Mouse (Mus musculus): ENCODE measurements around the gene Lad1.

Gene Lad1

GRCm38 (mm10) chr1:135818481-135819086 is at the start of gene Lad1:
Gene Lad1 (plus strand): TSS chr1:135818598.
- no peak for DNase-seq (ENCODE audit: low spot score in 2 of 2)

DNA sequence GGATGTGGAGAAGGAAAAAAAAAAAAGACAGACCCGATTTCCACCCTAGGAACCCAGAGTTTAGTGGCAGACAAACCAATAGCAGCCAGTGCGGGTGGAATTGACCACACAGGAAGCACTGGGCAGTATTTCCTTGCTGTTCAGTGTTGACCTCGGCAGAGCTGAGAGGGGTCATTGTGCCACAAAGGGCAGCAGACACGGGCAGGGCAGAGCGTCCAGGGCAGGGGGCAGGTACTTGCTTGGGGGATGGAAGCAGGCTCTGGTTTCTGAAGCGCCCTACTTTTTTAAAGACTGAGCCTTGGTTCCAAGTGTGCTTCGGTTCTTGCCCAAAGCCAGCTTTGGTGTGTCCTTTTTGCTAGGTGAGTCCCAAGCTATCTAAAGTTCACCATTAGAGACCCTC is 48.2 kb upstream of the Lad1 start:
- DNase-seq (ENCODE audit: low spot score in 2 of 2) = no peak

DNA sequence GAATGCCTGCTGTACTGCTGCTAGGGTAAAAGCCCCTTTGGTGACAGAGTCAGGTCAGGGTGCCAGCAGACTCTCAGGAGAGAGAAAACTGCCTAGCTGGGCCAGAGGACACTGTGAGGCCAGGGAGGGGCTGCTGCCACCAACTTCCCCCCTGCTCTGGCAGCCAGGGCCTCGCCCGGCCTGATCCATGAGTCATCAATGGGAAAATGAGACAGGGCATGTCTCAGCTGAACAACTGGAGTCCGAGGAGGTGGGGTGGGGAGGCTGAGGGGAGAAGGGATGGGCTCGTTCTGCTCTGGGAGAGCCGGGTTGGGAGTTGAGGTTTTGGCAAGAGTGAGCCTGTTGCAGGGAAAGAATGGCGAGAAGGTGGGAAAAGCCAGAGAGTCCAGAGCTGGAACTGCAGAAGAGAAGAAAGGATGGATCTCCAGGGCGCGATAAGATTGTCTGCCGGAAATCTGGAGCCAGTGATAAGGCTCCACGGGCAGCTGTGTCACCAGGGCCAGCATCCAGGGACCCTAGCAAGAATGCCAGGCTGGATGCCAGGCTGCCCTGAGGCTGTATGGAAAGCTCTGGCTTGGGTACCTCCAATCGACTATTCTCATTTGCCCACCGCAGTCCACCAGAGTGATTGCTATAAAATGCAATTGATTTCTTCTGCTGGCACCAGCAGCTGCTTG is 47.4 kb upstream of the Lad1 start:
- no peak for DNase-seq (ENCODE audit: low spot score in 2 of 2)

DNA sequence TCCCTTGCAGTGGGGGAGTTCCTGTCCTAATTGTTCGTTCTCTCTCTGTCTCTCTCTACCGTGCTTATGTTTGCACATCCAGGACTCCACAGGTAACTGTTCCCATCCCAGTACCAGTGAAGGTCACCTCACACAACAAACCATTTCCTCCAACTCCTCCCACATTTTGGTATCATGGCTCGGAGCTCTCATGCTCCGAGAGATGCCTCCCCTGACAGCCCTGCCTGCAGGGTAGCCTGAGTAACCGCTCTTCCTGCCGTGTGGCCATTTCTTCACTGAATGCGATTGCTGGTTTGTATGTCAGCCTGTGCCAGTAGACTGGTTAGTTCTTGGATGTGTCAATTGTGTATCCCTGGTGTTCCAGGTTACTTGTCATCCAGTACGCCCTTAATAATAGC is 46.8 kb upstream of the Lad1 start:
- DNase-seq (ENCODE audit: low spot score in 2 of 2) = no peak

- no peak for DNase-seq (ENCODE audit: low spot score in 2 of 2)
These were observed 41.8 kb upstream of the Lad1 start for GRCm38 (mm10) chr1:135776596-135776995.

- DNase-seq (ENCODE audit: low spot score in 2 of 2) = no peak
These were observed 41.4 kb upstream of the Lad1 start for GRCm38 (mm10) chr1:135777046-135777445.

DNA sequence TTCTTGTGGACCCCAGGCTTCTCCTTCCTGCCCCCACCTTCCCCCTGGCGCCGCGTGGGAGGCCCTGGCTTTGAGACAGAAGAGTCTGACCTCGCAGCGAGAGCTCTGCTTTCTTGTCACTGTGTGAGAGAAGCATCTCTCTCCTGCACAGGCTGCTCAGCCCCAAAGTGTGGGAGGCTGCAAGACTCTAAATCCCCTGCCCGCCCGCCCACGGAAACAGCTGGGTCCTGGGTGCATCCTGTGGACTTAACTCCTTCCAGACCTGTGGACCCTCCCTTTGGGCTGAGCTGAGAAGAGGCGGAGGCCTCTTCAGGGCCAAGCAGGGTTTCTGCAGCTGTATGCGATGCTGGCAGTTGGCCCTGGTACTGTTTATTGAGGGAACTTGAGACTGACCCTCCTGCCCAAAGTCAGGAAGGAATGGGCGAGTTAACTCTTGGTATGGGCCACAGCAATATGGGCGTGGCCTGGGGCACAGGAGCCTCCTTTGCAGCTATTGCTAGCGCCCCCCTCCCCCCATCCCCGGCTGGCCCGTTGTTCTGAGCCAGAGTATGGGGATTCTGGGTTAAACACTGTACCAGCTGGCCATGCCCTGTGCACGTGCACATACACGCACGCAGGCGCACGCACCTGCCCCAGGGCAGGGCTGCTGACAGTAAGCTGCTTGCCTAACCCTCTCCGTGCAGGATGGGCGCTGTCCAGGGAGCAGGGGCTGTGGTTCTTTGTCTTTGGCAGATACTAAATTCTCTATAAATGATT is 39.4 kb upstream of the Lad1 start, which contains the start of gene Tnni1:
Gene Tnni1 (plus strand): TSS at position 655 of the 756 bp plus-strand sequence.
- DNase-seq (ENCODE audit: low spot score in 2 of 2) = no peak

DNA sequence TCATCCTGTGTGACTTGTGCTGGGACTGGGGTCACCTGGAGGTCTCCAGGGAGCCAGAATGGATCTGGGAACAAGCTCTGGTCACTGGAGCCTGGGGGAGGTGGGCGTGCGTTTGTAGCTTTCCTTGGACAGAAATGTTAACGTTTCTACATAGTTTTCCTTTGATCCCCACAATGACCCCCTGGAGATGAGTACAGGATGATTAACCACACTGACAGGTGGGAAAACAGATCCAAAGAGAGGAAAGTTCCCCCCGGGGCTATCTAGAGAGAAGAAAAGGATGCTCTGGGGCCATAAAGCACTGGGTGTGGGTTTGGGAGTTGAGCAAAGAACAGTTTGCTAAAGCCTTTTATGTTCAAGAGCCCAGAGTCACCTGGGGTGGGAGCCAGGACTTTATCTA is 37.7 kb upstream of the Lad1 start:
- DNase-seq (ENCODE audit: low spot score in 2 of 2) = no peak

DNA sequence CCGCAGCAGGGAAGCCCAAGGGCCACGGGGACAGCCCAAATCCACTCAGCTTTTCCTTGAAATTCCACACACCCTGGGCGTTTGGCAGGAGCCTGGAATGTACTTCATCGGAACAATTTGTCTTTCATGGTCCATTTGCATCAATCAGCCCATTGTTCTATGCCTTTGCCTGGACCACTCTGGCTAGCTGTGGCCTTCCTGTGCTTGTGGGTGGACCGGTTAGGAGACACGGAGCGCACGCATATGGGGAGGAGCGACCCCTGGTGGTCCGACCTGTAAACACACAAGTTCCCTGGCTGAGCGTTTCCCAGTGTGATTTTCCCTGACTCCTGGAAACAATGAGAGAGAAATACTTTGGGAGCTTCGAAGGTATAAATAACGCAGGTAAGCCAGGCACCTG is 37.2 kb upstream of the Lad1 start:
- DNase-seq (ENCODE audit: low spot score in 2 of 2) = peak in 1 of 2 experiments; percentile 49

DNA sequence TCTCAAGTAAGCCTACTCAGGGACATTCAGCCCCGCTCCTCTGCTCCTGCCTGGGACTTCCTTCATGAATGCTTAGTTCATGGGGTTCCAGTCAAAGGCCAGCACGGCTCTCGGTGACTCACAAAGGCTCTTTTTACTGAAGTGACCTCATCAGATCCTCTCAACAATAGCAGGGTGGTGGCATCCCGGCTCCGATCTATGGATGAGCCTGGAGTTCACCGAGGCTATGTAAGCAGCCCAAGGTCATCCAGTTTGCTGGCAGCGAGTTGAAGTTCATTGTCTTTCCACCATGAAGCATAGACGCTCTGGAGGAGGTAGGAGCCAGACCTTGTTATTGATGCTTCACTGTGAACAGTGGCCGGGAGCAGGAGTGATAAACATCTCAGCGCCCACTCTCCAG is 35.6 kb upstream of the Lad1 start:
- no peak for DNase-seq (ENCODE audit: low spot score in 2 of 2)

DNA sequence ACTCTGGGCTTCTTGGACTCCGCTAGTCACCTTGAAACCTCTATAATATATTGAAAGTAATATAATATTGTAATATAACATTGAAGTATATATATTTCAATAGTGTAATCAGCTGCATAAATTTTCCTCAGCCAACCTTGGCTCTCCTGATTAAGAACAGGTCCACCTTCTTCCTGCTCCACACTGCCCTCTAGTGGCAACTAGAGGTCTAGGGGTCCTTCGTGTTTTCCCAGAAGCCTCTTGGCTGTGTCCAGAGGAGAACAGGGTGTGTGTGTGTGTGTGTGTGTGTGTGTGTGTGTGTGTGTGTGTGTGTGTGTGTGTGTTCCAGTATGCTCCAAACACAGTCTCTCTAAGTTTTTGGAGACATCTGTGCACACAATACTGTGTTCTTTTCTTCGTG is 30.6 kb upstream of the Lad1 start:
- DNase-seq (ENCODE audit: low spot score in 2 of 2) = peak; percentile 52 to 68

DNA sequence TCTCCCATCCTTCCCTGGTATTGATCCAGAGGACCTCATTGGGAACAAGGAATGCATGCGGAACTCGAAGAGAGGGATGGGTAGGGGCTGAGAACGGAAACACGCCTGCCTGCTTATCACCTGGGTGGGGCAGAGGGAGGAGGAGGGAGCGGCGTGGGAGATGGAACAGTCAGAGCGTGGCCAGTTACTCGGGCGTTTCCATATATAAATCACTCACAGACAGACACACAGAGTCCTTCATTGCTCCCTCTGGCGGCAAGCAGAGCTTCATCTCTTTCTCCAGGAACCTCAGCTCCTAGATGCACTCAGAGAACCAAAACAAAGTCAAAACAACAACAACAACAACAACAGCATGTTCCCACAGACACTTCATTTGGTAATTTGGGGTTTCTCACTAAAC is 29.7 kb upstream of the Lad1 start:
- peak; percentile 33 to 34 for DNase-seq (ENCODE audit: low spot score in 2 of 2)

- DNase-seq (ENCODE audit: low spot score in 2 of 2) = peak; percentile 45 to 58
These were observed 28.6 kb upstream of the Lad1 start for GRCm38 (mm10) chr1:135789815-135790214.

DNA sequence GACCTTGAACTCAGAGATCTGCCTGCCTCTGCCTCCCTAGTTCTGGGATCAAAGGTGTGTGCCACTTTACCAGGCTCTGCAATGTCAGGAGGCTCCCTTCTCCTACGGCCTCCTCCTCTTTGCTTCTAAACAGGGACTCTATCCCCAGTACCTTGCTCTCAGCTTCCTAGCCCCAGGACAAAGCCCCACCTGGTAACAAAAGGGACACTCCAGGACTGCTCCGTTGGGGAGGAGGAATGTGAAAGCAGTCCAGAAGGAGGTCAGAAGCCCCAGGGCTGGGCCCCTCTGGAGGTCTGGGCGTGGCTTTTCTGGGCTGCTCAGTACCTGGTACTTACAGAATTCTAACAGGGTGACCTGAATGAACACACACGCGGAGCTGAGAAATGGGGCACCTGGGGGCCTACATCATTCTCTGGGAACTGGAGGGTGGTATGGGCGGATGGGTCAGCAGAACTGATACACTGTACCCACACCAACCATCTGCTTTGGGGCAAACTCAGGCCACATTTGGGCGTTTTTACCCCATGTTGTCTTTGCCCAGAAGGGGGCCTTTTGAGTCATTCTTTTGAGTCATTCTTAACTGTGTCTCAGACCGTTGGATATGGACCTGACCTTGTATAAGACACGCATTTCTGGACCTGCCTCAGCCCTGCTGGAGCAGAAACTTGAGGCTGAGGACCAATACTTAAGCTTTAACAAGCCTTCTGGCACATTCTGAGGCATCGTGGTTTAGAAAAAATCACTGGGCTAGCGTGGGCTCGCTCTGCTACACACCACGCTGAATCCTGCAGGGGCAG is 26.1 kb upstream of the Lad1 start:
- no peak for DNase-seq (ENCODE audit: low spot score in 2 of 2)

GRCm38 (mm10) chr1:135793370-135794215 is 24.8 kb upstream of the Lad1 start:
- peak; percentile 12 to 22 for DNase-seq (ENCODE audit: low spot score in 2 of 2)

DNA sequence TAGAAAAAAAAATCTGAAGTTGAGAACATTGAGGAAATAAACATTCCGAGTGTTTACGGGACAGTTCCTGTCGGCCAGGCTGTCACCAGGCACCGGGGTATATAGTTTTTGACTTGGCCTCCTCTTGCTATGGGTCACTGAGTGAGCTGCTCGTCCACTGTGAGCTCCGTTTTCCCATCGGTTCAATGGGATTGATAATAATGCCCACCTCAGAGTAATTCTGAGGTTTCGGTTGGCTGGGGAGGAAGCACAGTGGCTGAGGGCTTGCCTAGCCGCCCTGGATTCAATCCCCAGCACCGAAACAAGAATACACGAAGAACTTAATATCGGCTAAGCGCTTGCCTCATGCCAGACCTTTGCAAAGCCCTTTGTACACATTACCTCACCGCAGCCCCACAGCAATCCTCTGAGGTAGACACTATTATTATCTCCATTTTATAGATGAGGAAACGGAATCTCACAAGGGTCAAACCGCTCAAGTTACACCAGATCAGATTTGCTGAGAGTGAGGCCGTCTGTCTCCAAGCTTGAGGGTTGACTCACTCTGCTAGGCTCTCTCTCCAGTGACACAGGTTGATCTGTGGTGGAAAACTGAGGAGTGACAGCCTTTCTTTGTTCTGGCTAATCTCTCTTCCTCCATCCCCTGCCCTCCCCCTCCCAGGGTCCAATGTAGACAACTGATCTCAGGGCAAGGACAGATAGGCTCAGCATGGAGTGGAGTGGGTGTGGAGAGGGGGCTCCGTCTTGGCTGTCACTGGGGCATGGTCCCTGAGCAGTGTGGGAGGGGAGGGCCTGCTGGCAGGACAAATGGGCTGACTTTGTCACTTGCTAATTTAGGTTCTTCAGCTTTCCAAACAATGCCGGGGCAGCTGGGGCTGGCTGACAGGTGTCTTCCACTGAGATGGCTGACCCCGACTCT is 23.9 kb upstream of the Lad1 start:
- DNase-seq (ENCODE audit: low spot score in 2 of 2) = no peak

DNA sequence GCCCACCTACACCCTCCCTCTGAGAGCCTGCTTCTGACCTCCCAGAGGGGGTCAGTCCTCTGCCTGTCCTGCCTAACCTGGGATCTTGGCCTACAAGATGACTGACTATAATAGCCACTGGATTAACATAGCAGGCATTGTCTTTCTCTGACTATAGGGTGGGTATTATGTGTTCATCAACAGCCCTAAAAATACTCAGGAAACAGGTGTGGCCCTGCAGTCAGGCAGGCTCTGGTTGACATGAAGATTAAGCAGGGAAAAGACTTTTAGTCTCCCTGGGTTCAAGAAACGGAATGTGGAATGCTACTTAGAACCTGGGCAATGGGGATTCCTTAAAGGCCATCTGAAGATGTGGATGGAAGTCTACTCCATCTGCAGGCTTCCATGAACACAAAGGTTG is 19.9 kb upstream of the Lad1 start:
- DNase-seq (ENCODE audit: low spot score in 2 of 2) = no peak

DNA sequence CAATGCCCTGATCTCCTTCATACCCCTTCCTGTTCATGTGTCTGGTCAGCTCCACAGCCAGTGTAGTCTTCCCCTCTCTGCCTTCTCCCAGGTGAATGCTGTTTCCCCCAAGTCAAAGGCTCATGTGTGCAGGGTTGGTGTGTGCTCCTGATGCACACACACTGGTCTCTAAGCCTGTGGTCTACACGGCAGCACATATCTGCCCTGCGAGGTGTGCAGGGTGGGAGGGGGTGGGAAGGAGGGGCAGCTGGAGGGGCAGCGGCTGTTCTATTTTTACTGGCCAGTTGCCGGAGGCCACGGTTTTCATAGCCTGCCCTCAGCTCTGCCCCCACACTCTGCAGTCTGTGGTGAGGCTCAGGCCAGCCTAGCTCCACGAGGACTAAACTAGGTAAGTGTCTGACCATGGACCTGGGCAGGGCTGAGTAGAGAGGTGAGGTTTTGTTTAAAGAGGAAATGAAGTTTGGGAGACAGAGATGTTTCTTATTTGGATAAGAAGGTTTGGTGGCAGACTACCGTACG is 19.2 kb upstream of the Lad1 start:
- DNase-seq (ENCODE audit: low spot score in 2 of 2) = no peak

DNA sequence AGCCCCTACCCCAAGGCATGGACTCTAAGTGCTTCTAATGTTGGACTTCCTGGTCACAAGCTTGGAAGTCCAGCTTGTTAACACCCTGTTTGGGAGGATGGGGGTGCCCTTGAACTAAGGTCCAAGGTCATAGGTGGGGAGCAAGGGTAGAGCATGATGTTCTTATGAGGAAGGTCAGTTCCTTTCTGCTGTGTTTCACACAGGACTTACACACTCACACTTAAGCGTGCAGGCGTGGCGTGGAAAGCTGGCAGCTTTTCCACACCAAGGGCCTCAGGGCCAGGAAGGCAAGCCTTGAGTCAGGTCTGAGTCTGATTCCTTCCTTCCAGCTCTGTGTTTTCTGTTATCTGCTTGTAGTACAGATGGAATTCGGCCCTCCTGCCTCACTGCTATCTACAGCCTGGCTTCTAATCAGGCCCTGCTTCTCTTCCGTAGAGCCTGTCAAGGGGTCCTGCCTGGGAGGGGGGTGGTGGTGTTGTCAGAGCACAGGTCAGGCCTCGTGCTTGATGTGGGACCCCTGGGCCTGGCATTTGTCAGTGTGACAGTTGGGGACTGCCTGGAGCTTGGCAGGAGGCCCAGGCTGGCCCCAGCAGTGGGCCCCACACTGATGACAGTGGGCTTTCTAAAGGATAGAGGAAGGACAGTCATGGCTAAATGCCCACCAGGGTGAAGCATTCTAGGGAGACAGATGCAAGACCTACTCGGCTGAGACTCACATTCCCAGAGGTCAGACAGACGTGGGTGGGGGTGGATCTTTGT is 18.0 kb upstream of the Lad1 start:
- no peak for DNase-seq (ENCODE audit: low spot score in 2 of 2)

Measured in spleen, postnatal 36 days (tissue).